Mouse (Mus musculus): ENCODE measurements around the gene Ctc1.

GRCm38 (mm10) chr11:69008182-69009121 is 7.3 kb upstream of the Ctc1 start, which contains the start of gene Pfas:
- TF ChIP-seq POLR2A (IDR thresholded peaks at IDR 0.05; ENCODE audit: insufficient read length, low read depth), result peak; percentile 70
- peak; percentile 61 for TF ChIP-seq E2F4 (IDR thresholded peaks at IDR 0.05; ENCODE audit: insufficient read depth)

All from myocyte (in vitro differentiated cells).